ENCODE assay signal across 19 mouse cellular contexts in the genomic region with DNA sequence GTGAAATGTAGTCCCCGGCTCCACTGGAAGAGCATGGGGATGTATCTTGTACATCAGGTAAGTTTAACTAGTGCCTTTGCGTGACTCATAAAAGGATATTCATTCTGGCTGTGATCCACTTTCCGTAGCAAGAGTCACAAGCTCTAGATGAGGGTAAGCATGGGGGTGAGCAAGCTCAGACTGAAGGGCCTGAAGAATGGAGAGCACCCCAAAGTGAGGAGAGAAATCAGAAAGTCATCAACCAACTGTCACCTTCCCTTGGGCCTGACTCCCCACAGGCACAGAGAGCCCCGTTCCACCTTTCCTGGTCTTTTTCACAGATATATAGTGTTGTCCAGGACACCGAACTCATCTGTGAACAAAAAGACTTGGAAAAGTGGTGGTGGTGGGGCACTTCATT.
DNase-seq lines count a peak whose midpoint lies in the region; ATAC-seq lines count a peak whose summit lies in the region.
"Had no signal": no experiment of that assay in that cellular context is flagged by ENCODE, and none has a peak within 500 bp of the region (broad histone marks: within the 10 kb centered on the region; RNA-seq: fewer than 3 reads in every experiment).

No protein-coding gene starts in this region.

- DNase-seq in frontal cortex, postnatal 14 days (ENCODE audit: low spot score in 2 of 2): no peak
- DNase-seq in midbrain, embryonic 11.5 days (ENCODE audit: low spot score, missing footprints): peak; percentile 75
- DNase-seq in embryo, embryonic 11 days: no peak
- DNase-seq: adrenal gland, adult 2 months; adrenal gland, postnatal 10 days; adrenal gland, postnatal 25 days; cerebellum, adult 11-12 months; cerebellum, adult 2 months; cerebellum, adult 9-10 months; cerebellum, postnatal 10 days; cerebellum, postnatal 25 days had no signal

- H3K9ac ChIP-seq in midbrain, embryonic 11.5 days (ENCODE audit: low read length): no peak overlapping the region
- no peak overlapping the region for H3K9ac ChIP-seq in midbrain, embryonic 15.5 days
- H3K9ac ChIP-seq: embryonic facial prominence, embryonic 13.5 days; embryonic facial prominence, embryonic 15.5 days; forebrain, embryonic 12.5 days had no signal

- 91% methylated on average over 5 of the region's 5 CpGs for WGBS in midbrain, embryonic 11.5 days
- WGBS in midbrain, embryonic 15.5 days: 92% methylated on average over 5 of the region's 5 CpGs

- H3K4me3 ChIP-seq in midbrain, embryonic 11.5 days (ENCODE audit: low read depth, low read length): no peak overlapping the region
- H3K4me3 ChIP-seq in midbrain, embryonic 15.5 days: no peak overlapping the region
- H3K4me3 ChIP-seq: embryonic facial prominence, embryonic 13.5 days; embryonic facial prominence, embryonic 15.5 days; erythroblast, embryonic 14.5 days; forebrain, embryonic 12.5 days had no signal

- H3K9me3 ChIP-seq in midbrain, embryonic 11.5 days (ENCODE audit: control insufficient read depth, low read length): no peaks in the 10 kb centered on the region
- no peaks in the 10 kb centered on the region for H3K9me3 ChIP-seq in midbrain, embryonic 15.5 days
- H3K9me3 ChIP-seq: embryonic facial prominence, embryonic 13.5 days; embryonic facial prominence, embryonic 15.5 days; forebrain, embryonic 12.5 days had no signal

- peak; percentile 13; the same call in 1 of the 2 replicates for ATAC-seq in frontal cortex, adult (ENCODE audit: low TSS enrichment)
- ATAC-seq in midbrain, embryonic 11.5 days (ENCODE audit: low FRiP score): no peak
- ATAC-seq in midbrain, embryonic 15.5 days (replicated peaks): no peak
- ATAC-seq: forebrain, embryonic 14.5 days; forebrain, embryonic 16.5 days had no signal

- no peak overlapping the region for H3K4me2 ChIP-seq in midbrain, embryonic 11.5 days
- no peak overlapping the region for H3K4me2 ChIP-seq in midbrain, embryonic 15.5 days
- H3K4me2 ChIP-seq: embryonic facial prominence, embryonic 13.5 days; embryonic facial prominence, embryonic 15.5 days; forebrain, embryonic 12.5 days had no signal

- no peaks in the 10 kb centered on the region for H3K36me3 ChIP-seq in midbrain, embryonic 11.5 days (ENCODE audit: control insufficient read depth, insufficient read depth, low read length)
- no peaks in the 10 kb centered on the region for H3K36me3 ChIP-seq in midbrain, embryonic 15.5 days (replicated peaks)
- H3K36me3 ChIP-seq: embryonic facial prominence, embryonic 13.5 days; embryonic facial prominence, embryonic 15.5 days; forebrain, embryonic 12.5 days had no signal

- H3K27me3 ChIP-seq in midbrain, embryonic 11.5 days (ENCODE audit: control insufficient read depth, insufficient read depth, low read length): no peaks in the 10 kb centered on the region
- H3K27me3 ChIP-seq in midbrain, embryonic 15.5 days (replicated peaks): no peaks in the 10 kb centered on the region
- H3K27me3 ChIP-seq: embryonic facial prominence, embryonic 13.5 days; embryonic facial prominence, embryonic 15.5 days; forebrain, embryonic 12.5 days had no signal

- H3K4me1 ChIP-seq in midbrain, embryonic 11.5 days (ENCODE audit: control insufficient read depth, insufficient read depth, low read length): peaks cover 10% of the 10 kb centered on the region; the same call in 1 of the 2 replicates
- peaks cover 7% of the 10 kb centered on the region for H3K4me1 ChIP-seq in midbrain, embryonic 15.5 days
- H3K4me1 ChIP-seq: embryonic facial prominence, embryonic 13.5 days; embryonic facial prominence, embryonic 15.5 days had no signal

- no peak overlapping the region for H3K27ac ChIP-seq in midbrain, embryonic 11.5 days (ENCODE audit: low read depth, low read length)
- no peak overlapping the region for H3K27ac ChIP-seq in midbrain, embryonic 15.5 days
- H3K27ac ChIP-seq: embryonic facial prominence, embryonic 13.5 days; embryonic facial prominence, embryonic 15.5 days; forebrain, embryonic 12.5 days had no signal
